Mouse (Mus musculus) retina, postnatal 7 days (tissue): ENCODE data around the gene Uck2.

ENCODE experiments used
- DNase-seq: peaks from one replicate; pipeline ENCODE4 v3.0.0-alpha.2; 2012; ENCODE audit warnings: low read depth, low spot score

Uck2 gene

DNA sequence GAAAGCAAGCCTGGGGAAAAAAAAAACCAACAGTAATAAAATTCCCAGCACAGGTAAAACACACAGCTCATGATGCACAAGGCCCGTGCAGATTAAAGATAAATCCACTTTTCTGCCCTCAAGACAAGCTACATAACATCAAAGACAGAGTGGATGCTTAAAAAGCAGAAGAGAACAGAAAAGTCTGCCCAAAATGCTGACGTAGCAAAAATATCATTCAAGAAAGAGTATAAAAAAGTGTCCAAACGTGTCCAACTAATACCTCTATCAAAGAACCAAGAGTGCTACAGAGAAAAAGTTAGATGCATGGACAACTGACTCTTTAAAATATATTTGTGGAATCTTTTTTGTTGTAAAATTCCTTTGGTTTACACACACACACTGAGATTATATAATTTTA is 69.7 kb downstream of the Uck2 start:
- DNase-seq, result no peak

- DNase-seq, result no peak
These were observed 72.4 kb downstream of the Uck2 start for GRCm38 (mm10) chr1:167212710-167213109.

DNA sequence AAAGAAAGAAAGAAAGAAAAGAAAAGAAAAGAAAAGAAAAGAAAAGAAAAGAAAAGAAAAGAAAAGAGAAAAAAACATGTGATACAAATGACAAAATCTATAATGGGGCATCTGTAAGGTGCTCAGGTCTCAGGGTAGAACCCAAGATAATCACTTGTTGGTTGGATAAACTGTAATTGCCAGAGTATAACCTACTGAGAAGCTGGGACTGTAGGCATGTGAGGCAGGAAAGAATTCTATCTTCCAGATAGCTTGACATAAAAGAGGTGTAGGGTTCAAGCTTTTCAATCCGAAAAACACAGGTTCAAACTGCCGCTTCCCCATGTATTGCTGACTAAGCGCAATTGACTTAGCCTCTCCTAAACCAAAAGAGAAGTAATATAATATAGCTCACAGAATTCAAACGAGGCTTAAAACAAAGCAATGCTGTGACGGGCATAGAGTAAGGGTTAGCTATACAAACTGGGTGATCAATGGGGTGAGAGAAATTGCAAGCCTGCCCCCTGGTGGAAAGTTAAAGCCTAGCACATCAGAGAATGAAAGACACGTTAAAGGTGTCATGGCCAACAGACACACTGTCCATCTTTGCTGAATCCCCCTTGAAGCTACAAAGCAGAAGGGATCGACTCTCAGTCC is 73.0 kb downstream of the Uck2 start:
- DNase-seq, result peak; percentile 64

GRCm38 (mm10) chr1:167208816-167209215 is 76.3 kb downstream of the Uck2 start:
- DNase-seq, result no peak

GRCm38 (mm10) chr1:167205177-167205750 is 79.9 kb downstream of the Uck2 start:
- DNase-seq, result no peak

- DNase-seq, result no peak
These were observed 80.7 kb downstream of the Uck2 start for GRCm38 (mm10) chr1:167204421-167204820.

- DNase-seq, result no peak
These were observed 90.4 kb downstream of the Uck2 start for GRCm38 (mm10) chr1:167194766-167195165.

DNA sequence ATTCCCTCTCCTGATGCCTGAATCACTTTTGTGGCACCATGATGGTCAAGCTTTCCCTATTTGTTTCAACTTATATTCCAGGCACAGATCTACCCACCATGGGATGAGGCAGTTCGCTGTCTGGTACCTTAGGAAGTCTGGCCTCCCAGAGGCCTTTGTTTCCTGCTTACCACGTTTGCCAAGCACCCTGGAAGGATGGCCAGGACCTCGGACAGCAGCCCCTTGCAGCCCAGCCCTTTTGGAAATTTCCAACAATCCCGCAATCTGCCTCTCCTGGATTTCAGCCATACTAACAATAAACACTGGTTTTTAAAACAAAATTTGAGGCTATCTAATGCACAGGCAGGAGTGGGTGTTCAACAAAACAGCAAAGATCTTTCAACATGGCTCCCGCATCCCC is 97.3 kb downstream of the Uck2 start:
- no peak for DNase-seq

- DNase-seq, result peak; percentile 29
These were observed 103.1 kb downstream of the Uck2 start for GRCm38 (mm10) chr1:167181919-167182616.
